Mouse (Mus musculus): ENCODE measurements around the gene Galnt16. TPM values are rescaled to one million over a fixed set of nuclear protein-coding genes. Genes with fewer than 3 reads are reported as not detected.
A peak's percentile ranks its signal among the peaks of the same experiment; 100 is the strongest.

Gene Galnt16
- polyA plus RNA-seq, 1 experiment, result not detected

DNA sequence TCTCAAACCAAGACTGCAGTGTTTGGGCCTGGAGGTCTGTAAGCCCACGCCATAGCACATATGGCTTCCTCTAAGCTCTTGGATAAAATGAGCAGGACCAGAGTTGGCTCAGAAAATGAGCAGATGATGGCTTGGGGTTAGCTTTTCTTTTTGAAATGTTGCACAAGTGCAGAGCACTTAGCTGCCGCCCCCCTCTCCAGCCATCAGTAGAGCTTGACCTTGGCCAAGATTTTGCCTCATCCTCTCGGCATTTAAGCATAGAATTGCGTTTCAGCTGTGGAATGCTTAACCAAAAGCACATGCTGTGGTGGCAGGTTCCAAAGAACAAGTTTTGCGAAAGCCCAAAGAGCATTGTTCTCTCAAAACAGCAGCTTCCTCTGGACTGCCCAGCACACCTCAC lies 13.4 kb upstream of the Galnt16 start:
- TF ChIP-seq CTCF (IDR thresholded peaks at IDR 0.05; ENCODE audit: low read depth, low read length), result no peak
- TF ChIP-seq POLR2A (IDR thresholded peaks at IDR 0.05; ENCODE audit: borderline replicate concordance, low read depth, low read length), result no peak
- Histone ChIP-seq H3K4me3 (ENCODE audit: insufficient read depth, low read length) (no peak overlapping the region), H3K27ac (ENCODE audit: insufficient read depth, low read depth, low read length) (no peak overlapping the region), H3K4me1 (ENCODE audit: control insufficient read depth, insufficient read depth, low read length) (no peaks in the 10 kb centered on the region)

- Histone ChIP-seq H3K4me1 (ENCODE audit: control insufficient read depth, insufficient read depth, low read length) (no peaks in the 10 kb centered on the region), H3K27ac (ENCODE audit: insufficient read depth, low read depth, low read length) (no peak overlapping the region), H3K4me3 (ENCODE audit: insufficient read depth, low read length) (no peak overlapping the region)
- TF ChIP-seq POLR2A (IDR thresholded peaks at IDR 0.05; ENCODE audit: borderline replicate concordance, low read depth, low read length), result no peak
- TF ChIP-seq CTCF (IDR thresholded peaks at IDR 0.05; ENCODE audit: low read depth, low read length), result no peak
Measured at GRCm38 (mm10) chr12:80507041-80507745, 10.9 kb upstream of the Galnt16 start.

DNA sequence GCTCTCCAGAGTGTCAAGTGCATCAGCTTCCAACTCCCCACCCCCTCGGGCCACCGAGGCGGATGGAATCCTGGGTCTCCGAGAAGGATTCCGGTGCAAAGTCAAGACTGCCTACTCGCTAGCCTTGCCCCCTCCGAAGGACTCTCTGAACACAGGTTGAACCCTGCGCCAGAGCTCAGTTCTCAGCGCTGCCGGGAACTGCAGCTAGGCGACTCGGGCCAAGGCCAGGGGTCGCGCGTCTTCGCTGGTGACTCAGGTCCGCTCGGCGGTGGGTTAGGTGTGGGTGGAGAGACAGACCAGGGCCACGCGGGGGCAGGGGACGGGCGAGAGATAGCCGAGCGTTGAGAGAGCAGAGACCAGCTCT lies 298 bp downstream of the Galnt16 start:
- 0 out of 2 replicates have a peak overlapping the region, but pooled peaks have one; percentile 9 for H3K4me3 ChIP-seq (ENCODE audit: insufficient read depth, low read length)
- TF ChIP-seq POLR2A (IDR thresholded peaks at IDR 0.05; ENCODE audit: borderline replicate concordance, low read depth, low read length) (no peak), CTCF (IDR thresholded peaks at IDR 0.05; ENCODE audit: low read depth, low read length) (no peak)
- H3K4me1 ChIP-seq (ENCODE audit: control insufficient read depth, insufficient read depth, low read length), result no peaks in the 10 kb centered on the region
- H3K27ac ChIP-seq (ENCODE audit: insufficient read depth, low read depth, low read length), result no peak overlapping the region

DNA sequence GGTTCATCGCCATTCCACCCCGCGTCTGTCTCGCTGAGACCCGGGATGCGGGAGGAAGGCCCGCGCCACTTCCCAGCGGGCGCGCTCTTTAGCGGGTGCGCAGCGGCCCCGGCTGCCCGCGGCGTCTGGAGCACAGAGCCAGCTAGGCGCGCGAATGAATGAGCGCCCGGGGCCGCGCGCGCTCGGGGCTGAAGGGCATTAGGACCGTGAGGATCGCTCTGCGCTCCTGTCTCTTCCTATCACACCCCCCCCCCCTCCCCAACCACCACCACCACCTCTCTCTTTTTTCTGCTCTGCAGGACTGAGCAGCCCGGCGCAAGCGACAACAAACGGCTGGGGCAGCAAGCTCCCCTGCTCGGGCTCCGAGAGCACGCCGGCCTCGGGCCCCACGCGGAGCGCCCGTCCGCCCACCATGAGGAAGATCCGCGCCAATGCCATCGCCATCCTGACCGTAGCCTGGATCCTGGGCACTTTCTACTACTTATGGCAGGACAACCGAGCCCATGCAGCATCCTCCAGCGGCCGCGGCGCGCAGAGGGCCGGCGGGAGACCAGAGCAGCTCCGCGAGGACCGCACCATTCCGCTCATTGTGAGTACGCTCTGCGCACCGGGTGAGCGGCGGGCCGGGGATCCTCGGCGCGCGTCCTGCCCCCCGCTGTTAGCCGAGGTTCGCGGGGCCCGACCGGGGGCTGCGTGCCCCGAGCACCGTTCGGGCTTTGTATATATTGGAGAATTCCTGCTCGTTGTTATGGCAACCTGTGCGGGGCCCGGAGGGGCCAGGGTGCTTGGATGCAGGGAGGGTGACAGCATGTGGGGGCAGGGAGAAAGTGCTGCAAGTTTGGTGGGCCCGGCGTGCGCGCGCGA lies 912 bp downstream of the Galnt16 start:
- peak overlapping the region; percentile 39 for H3K4me3 ChIP-seq (ENCODE audit: insufficient read depth, low read length)

DNA sequence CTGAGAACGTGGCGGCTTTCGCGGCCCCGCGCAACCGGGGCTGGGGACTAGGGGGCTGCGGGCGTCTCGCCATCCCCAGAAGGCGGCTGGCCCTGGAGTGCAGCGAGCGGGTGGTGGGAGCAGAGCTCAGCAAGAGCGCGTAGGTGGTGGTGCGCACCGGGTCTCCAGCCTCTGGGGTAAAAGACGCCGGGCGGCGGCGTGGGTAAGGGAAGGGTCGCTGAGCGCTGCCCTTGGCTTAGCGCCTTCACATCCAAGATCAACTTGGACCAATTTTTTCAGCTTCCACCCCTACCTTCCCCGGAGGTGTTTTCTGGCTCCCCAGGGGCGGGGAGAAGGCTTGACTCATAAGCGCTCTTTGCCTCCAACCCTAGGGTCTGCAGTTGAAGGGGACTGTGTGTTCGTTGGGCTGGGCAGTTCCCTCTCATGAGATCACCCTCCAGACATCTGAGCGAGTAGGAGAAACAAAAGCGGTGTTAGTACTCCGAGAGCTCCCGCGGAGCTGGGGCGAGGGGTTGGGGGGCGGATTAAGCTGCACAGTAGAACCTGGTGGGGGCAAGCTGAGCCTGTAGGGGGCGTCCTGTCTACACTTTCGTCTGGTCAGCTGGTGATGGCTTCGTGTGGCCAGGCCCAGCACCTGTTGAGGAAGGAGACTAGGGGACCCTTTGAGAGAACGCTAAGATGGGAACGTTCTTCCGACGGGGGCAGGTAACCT lies 1.7 kb downstream of the Galnt16 start:
- Histone ChIP-seq H3K4me3 (ENCODE audit: insufficient read depth, low read length) (no peak overlapping the region), H3K27ac (ENCODE audit: insufficient read depth, low read depth, low read length) (no peak overlapping the region), H3K4me1 (ENCODE audit: control insufficient read depth, insufficient read depth, low read length) (no peaks in the 10 kb centered on the region)
- no peak for TF ChIP-seq POLR2A (IDR thresholded peaks at IDR 0.05; ENCODE audit: borderline replicate concordance, low read depth, low read length)
- no peak for TF ChIP-seq CTCF (IDR thresholded peaks at IDR 0.05; ENCODE audit: low read depth, low read length)

More for the DNA sequence above, 912 bp downstream of the Galnt16 start:
- Histone ChIP-seq H3K4me1 (ENCODE audit: control insufficient read depth, insufficient read depth, low read length) (no peaks in the 10 kb centered on the region), H3K27ac (ENCODE audit: insufficient read depth, low read depth, low read length) (no peak overlapping the region)
- TF ChIP-seq POLR2A (IDR thresholded peaks at IDR 0.05; ENCODE audit: borderline replicate concordance, low read depth, low read length) (no peak), CTCF (IDR thresholded peaks at IDR 0.05; ENCODE audit: low read depth, low read length) (no peak)

DNA sequence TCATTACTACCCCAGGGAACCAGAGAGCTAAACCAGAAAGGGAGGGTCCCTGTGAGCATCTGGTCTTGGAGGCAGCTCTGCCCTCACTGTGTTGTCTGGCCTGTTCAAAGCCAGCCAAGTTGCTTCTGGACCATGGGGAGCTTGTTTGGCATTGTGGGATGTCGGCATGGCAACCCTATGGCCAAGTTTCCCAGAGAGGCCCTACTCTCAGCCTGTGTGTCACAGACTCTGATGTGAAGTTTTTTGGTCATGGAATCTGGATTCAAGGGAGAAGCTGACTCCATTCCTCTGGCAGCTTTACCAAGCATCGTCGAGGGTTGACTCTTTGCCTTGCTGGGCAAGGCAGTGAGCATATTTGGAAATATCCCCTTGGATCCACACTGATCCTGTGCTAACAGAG lies 3.9 kb downstream of the Galnt16 start:
- TF ChIP-seq CTCF (IDR thresholded peaks at IDR 0.05; ENCODE audit: low read depth, low read length), result no peak
- TF ChIP-seq POLR2A (IDR thresholded peaks at IDR 0.05; ENCODE audit: borderline replicate concordance, low read depth, low read length), result no peak
- H3K27ac ChIP-seq (ENCODE audit: insufficient read depth, low read depth, low read length), result no peak overlapping the region
- H3K4me3 ChIP-seq (ENCODE audit: insufficient read depth, low read length), result no peak overlapping the region
- no peaks in the 10 kb centered on the region for H3K4me1 ChIP-seq (ENCODE audit: control insufficient read depth, insufficient read depth, low read length)

DNA sequence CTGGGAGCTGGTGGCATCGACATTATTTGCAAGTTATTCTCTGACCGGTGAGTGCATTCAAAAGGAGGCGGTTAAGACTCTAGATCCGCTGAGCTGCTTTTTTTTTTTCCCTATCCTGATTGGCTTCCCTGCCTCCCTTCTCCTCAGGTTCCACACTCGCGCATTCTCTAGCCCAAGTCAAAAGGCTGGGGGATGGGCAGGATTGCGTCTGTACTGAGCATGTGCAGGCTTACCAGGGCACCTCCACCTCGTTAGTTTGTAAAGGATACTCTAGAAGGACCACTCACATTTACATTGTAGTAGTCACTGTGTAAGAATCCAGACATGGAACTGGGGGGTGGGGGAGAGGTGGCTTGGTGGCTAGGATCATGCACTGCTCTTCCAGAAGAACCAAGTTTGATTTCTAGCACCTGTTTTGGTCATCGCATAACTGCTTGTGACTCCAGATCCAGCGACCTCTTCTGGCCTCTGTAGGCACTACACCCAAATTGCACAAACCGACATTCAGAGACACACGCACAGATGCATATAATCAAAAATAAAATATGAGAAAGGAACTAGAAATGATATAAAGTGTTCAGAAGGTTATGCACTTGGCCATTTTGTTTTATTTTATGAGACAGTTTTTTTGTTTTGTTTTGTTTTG lies 6.3 kb downstream of the Galnt16 start:
- TF ChIP-seq CTCF (IDR thresholded peaks at IDR 0.05; ENCODE audit: low read depth, low read length) (no peak), POLR2A (IDR thresholded peaks at IDR 0.05; ENCODE audit: borderline replicate concordance, low read depth, low read length) (no peak)
- Histone ChIP-seq H3K4me3 (ENCODE audit: insufficient read depth, low read length) (no peak overlapping the region), H3K4me1 (ENCODE audit: control insufficient read depth, insufficient read depth, low read length) (no peaks in the 10 kb centered on the region), H3K27ac (ENCODE audit: insufficient read depth, low read depth, low read length) (no peak overlapping the region)

DNA sequence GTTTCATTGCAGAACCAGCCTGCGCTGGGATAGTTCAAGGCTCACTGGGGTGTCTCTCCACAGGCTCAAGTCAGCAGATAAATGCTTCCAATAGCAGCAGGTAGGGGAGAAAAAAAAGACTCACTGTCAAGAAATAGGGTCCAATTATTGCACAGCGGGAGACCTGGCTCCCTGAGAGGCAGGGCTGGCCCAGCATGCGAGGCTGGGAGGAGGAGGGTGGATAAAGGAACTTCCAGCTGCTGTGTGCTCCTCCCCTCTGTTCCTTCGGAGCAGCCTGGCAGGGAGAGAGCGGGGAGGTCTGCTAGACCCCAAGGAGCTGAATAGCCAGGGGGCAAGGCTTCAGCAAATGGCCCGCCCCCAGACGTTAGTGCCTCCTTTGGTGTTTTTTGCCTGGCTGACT lies 7.4 kb downstream of the Galnt16 start:
- Histone ChIP-seq H3K4me1 (ENCODE audit: control insufficient read depth, insufficient read depth, low read length) (no peaks in the 10 kb centered on the region), H3K27ac (ENCODE audit: insufficient read depth, low read depth, low read length) (no peak overlapping the region), H3K4me3 (ENCODE audit: insufficient read depth, low read length) (no peak overlapping the region)
- TF ChIP-seq CTCF (IDR thresholded peaks at IDR 0.05; ENCODE audit: low read depth, low read length) (no peak), POLR2A (IDR thresholded peaks at IDR 0.05; ENCODE audit: borderline replicate concordance, low read depth, low read length) (no peak)

DNA sequence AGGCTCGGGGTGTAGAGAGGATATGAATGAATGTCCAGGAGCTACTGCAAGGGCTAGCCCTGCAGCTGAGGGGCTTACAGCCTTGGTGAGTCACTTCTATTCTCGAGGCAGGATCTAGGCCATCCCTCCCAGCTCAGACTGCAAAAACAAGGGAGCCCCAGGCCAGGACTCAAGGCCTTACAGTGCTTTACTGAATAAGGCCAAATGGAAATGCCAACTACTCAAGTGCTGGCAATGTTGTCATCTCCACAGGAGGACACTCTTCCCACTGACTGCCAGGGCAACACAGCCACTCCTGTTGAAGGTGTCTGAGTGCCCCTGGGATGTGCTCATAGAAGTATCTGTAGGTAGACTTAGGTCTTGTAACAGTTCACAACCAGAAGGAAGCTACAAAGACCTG lies 8.4 kb downstream of the Galnt16 start:
- TF ChIP-seq POLR2A (IDR thresholded peaks at IDR 0.05; ENCODE audit: borderline replicate concordance, low read depth, low read length) (no peak), CTCF (IDR thresholded peaks at IDR 0.05; ENCODE audit: low read depth, low read length) (no peak)
- H3K4me1 ChIP-seq (ENCODE audit: control insufficient read depth, insufficient read depth, low read length), result no peaks in the 10 kb centered on the region
- H3K4me3 ChIP-seq (ENCODE audit: insufficient read depth, low read length), result no peak overlapping the region
- H3K27ac ChIP-seq (ENCODE audit: insufficient read depth, low read depth, low read length), result no peak overlapping the region
